Mouse (Mus musculus) heart, postnatal 0 days (tissue): ENCODE measurements around the gene Tbc1d1. TPM values are rescaled to one million over a fixed set of nuclear protein-coding genes. Genes with fewer than 3 reads are reported as not detected.
A peak's percentile ranks its signal among the peaks of the same experiment; 100 is the strongest.

Experiments used
- ATAC-seq: fragments of 200-750 bp; cut with Nextera tagmentation; 2 replicates; pipeline ENCODE4 v1.8.0; 2017; ENCODE audit warnings: low read depth, moderate number of reproducible peaks, moderate library complexity; ENCODE audit not compliant: insufficient read depth
- DNase-seq: peaks from one replicate; pipeline ENCODE4 v3.0.0-alpha.2; 2016; ENCODE audit warnings: low spot score
- H3K27ac ChIP-seq: fragments of 300-500 bp; sonication (generic); 2 replicates; pipeline ENCODE4 v1.5.1; 2014; ENCODE audit warnings: low read depth, mild to moderate bottlenecking
- H3K27me3 ChIP-seq: fragments of 300-500 bp; sonication (generic); 2 replicates; pipeline ENCODE4 v1.6.1; 2014; ENCODE audit warnings: low read length, mixed read lengths; ENCODE audit not compliant: control insufficient read depth, insufficient read depth
- H3K36me3 ChIP-seq: fragments of 300-500 bp; sonication (generic); replicated peaks from 2 replicates; pipeline ENCODE4 v1.6.1; 2014; ENCODE audit warnings: low read length, mixed read lengths; ENCODE audit not compliant: control insufficient read depth, insufficient read depth
- H3K4me1 ChIP-seq: fragments of 300-500 bp; sonication (generic); 2 replicates; pipeline ENCODE4 v1.6.1; 2014; ENCODE audit warnings: antibody characterized with exemption; ENCODE audit not compliant: control insufficient read depth, insufficient read depth
- H3K4me2 ChIP-seq: fragments of 300-500 bp; sonication (generic); 2 replicates; pipeline ENCODE4 v1.6.1; 2014; ENCODE audit warnings: low read depth, mild to moderate bottlenecking, low read length, moderate library complexity
- H3K4me3 ChIP-seq: fragments of 300-500 bp; sonication (generic); 2 replicates; pipeline ENCODE4 v1.5.1; 2014; ENCODE audit warnings: low read depth, low read length
- H3K9ac ChIP-seq: fragments of 300-500 bp; sonication (generic); replicated peaks from 2 replicates; pipeline ENCODE4 v1.6.1; 2014; ENCODE audit warnings: low read depth, low read length, mixed read lengths
- H3K9me3 ChIP-seq: fragments of 300-500 bp; sonication (generic); replicated peaks from 2 replicates; pipeline ENCODE4 v1.6.1; 2016; ENCODE audit warnings: low read length; ENCODE audit not compliant: control insufficient read depth
- CTCF ChIP-seq: IDR thresholded peaks from 2 replicates; pipeline ENCODE4 v1.5.1; 2016; ENCODE audit warnings: antibody characterized with exemption, control low read depth, low read depth
- EP300 ChIP-seq: IDR thresholded peaks from 2 replicates; pipeline ENCODE4 v1.6.1; 2016; ENCODE audit warnings: antibody characterized with exemption, low read depth
- WGBS: fragments of 180-500 bp; shearing (Covaris S2); extraction: QIAGEN DNeasy Blood & Tissue Kit; methylation state at CpG from one replicate; pipeline ENCODE4 v1.1.7; 2014; 5-methylcytosine and 5-hydroxymethylcytosine counted together
- polyA plus RNA-seq: library from polyadenylated mRNA; unstranded; fragments of >200 nt; fragmentation: Nextera tagmentation; extraction: Ambion mirVana; gene quantifications from 2 replicates; pipeline ENCODE4 v1.2.1, GENCODE M21; 2015
- total RNA-seq: library from RNA; depleted of rRNA; stranded (reverse); fragments of >200 nt; gene quantifications from 2 replicates; pipeline ENCODE4 v1.2.3, GENCODE M21; 2014; ENCODE audit warnings: low replicate concordance

The Tbc1d1 gene
- total and polyA plus RNA-seq, 2 experiments from 2014 or later, result 22.4 to 55.4 TPM

- no peak for DNase-seq
Measured at GRCm38 (mm10) chr5:64217256-64217655, 61.2 kb downstream of the Tbc1d1 start.

DNA sequence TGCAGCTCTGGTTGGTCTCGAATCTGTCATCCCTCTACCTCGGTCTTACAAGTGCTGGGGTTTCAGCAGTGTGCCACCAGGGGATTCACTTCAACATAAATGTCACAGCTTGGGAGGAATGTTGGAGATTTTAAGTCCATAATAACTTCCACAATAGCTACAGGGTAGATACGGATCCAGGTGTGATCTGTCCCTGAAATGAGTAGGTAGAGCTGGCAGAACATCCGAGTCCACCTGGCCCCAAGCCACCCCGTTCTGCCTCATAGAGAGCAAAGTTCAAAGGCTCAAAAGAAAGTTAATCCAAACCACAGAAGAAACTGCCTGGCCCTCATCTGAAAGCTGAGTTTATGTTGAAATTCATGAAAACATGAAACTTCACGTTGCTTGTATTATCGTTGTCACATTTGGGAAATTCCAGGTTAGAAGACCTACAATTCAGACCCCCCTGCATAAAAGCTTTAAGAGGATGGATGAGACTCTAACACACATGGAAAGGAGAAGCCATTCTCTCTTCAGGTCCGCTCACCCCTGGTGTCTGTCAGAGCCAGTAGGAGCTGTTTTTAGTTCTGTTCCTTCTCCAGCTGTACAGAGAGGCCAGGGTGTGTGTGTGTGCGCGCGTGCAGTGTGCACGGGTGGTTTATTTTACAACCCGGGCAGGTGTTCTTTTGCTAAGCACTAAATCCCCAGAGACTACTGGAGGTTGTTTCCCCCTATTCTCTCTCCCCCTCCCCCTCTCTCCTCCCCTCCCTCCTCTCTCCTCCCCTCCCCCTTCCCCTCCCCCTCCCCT lies 61.9 kb downstream of the Tbc1d1 start:
- Histone ChIP-seq H3K9me3 (no peaks in the 10 kb centered on the region), H3K27me3 (no peaks in the 10 kb centered on the region), H3K36me3 (no peaks in the 10 kb centered on the region), H3K9ac (no peak overlapping the region), H3K4me1 (no peaks in the 10 kb centered on the region), H3K27ac (no peak overlapping the region), H3K4me3 (no peak overlapping the region), H3K4me2 (no peak overlapping the region)
- WGBS, result 64% methylated on average over 13 of the region's 13 CpGs
- no peak for DNase-seq
- TF ChIP-seq CTCF (no peak), EP300 (no peak)
- no peak for ATAC-seq

More at GRCm38 (mm10) chr5:64217256-64217655, 61.2 kb downstream of the Tbc1d1 start:
- WGBS, result 68% methylated on average over 8 of the region's 8 CpGs
- Histone ChIP-seq H3K4me3 (no peak overlapping the region), H3K9ac (no peak overlapping the region), H3K9me3 (no peaks in the 10 kb centered on the region), H3K36me3 (no peaks in the 10 kb centered on the region), H3K27me3 (no peaks in the 10 kb centered on the region), H3K27ac (no peak overlapping the region), H3K4me2 (no peak overlapping the region), H3K4me1 (no peaks in the 10 kb centered on the region)
- no peak for ATAC-seq
- TF ChIP-seq CTCF (no peak), EP300 (no peak)

DNA sequence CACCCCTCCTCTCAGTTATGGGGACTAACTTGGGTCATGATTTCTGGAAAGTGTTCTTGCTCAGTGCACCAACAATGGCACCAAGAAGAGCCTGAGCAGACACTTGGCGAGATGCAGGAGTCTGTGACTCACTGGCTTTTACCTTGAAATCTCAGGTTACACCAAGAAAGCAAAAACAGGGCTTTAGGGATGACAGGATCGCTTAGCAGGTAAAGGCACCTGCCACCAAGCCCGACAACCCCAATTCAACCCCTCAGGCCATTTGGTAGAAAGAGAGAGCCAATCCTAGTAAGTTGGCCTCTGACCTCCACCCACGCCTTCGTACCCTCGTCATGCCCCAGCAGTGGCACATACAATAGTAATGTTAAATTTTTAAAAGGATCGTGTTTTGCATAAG lies 62.5 kb downstream of the Tbc1d1 start:
- H3K4me1 ChIP-seq, result no peaks in the 10 kb centered on the region
- no peak for DNase-seq
- WGBS, result 83% methylated on average over 7 of the region's 7 CpGs

DNA sequence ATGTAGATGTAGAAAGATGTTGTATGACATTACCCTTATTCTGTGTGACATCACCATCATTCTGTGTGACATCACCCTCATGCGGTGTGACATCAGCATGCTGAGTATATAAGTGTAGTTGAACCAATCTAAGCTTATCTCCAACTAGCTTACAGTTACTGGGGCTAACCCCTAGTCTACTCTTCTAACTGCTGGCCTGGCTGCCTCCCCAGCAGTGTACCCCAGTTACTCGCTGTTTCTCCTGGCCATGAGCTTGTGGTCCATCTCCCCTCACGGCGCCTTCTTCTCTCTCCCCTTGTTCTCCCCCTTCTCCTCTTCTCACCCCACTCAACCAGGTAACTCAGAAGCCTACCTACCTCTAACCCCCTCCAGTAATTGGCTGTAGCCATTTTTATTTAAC lies 64.7 kb downstream of the Tbc1d1 start:
- H3K4me1 ChIP-seq, result no peaks in the 10 kb centered on the region
- no peak overlapping the region for H3K27ac ChIP-seq
- H3K4me2 ChIP-seq, result no peak overlapping the region
- DNase-seq (no peak), ATAC-seq (no peak)
- H3K36me3 ChIP-seq, result 0 out of 2 replicates have a peak, but pooled peaks cover 3% of the 10 kb centered on the region
- 96% methylated on average over 4 of the region's 4 CpGs for WGBS
- no peaks in the 10 kb centered on the region for H3K9me3 ChIP-seq
- H3K9ac ChIP-seq, result no peak overlapping the region
- TF ChIP-seq CTCF (no peak), EP300 (no peak)
- H3K4me3 ChIP-seq, result no peak overlapping the region
- no peaks in the 10 kb centered on the region for H3K27me3 ChIP-seq

More for the DNA sequence above, 62.5 kb downstream of the Tbc1d1 start:
- no peak overlapping the region for H3K9ac ChIP-seq
- no peak for ATAC-seq
- H3K36me3 ChIP-seq, result no peaks in the 10 kb centered on the region
- no peak overlapping the region for H3K27ac ChIP-seq
- no peaks in the 10 kb centered on the region for H3K27me3 ChIP-seq
- no peak overlapping the region for H3K4me3 ChIP-seq
- no peak overlapping the region for H3K4me2 ChIP-seq
- H3K9me3 ChIP-seq, result no peaks in the 10 kb centered on the region
- TF ChIP-seq EP300 (no peak), CTCF (no peak)

DNA sequence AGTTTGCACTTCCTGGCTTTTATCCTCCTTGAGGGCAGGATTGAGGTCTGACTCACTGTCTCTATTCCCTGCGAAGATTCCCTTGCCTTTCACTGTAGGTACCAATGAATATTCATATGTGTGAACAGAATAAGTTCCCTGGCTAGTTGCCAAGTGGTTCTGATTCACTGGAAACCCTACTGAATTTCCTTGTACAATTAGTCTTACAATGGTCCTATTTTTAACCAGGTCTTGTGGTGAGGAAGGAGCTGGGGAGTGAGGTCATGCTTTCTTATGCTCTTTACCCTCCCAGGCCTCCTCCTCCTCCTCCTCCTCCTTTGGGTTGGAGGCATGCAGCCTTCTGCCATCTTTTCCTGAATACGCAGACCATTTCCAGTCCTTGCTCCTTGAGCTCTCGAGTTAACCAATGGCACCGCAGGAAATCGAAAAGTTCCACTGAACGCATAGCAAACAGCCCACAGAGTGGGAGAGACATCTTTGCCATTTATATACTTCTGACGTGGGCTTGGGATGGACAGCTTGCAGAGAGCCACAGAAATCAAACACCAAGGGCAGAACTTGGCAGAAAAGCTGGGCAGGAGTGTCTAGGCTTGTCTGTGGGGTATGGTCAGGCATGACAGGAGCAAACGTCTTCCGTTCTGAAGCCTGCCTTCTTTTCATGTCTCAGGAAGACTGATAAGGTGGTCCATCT lies 68.8 kb downstream of the Tbc1d1 start:
- TF ChIP-seq EP300 (no peak), CTCF (no peak)
- Histone ChIP-seq H3K27me3 (no peaks in the 10 kb centered on the region), H3K36me3 (0 out of 2 replicates have a peak, but pooled peaks cover 3% of the 10 kb centered on the region), H3K4me2 (no peak overlapping the region), H3K9me3 (no peaks in the 10 kb centered on the region), H3K9ac (no peak overlapping the region), H3K27ac (peak overlapping the region; percentile 47), H3K4me3 (no peak overlapping the region), H3K4me1 (no peaks in the 10 kb centered on the region)
- no peak; the same call in 1 of the 2 replicates for ATAC-seq
- DNase-seq, result no peak
- WGBS, result 65% methylated on average over 9 of the region's 9 CpGs
